Mouse (Mus musculus) common myeloid progenitor, adult 5-6 weeks (primary cell): Measurements from ENCODE around the gene Cdyl. TPM values are rescaled to one million over a fixed set of nuclear protein-coding genes. Genes with fewer than 3 reads are reported as not detected.

Source experiments
- ATAC-seq: replicated peaks from 2 replicates; pipeline ENCODE4 v1.8.0; 2016; ENCODE audit warnings: low read depth, mild to moderate bottlenecking, moderate TSS enrichment, inconsistent platforms; ENCODE audit not compliant: poor library complexity, severe bottlenecking
- total RNA-seq: library from RNA; stranded (forward); fragments of 200-1000, 187-1606 nt; gene quantifications from 2 replicates; pipeline ENCODE4 v1.2.3, GENCODE M21; 2017

The Cdyl gene
- total RNA-seq, 1 experiment from 2014 or later, result 20.2 TPM

DNA sequence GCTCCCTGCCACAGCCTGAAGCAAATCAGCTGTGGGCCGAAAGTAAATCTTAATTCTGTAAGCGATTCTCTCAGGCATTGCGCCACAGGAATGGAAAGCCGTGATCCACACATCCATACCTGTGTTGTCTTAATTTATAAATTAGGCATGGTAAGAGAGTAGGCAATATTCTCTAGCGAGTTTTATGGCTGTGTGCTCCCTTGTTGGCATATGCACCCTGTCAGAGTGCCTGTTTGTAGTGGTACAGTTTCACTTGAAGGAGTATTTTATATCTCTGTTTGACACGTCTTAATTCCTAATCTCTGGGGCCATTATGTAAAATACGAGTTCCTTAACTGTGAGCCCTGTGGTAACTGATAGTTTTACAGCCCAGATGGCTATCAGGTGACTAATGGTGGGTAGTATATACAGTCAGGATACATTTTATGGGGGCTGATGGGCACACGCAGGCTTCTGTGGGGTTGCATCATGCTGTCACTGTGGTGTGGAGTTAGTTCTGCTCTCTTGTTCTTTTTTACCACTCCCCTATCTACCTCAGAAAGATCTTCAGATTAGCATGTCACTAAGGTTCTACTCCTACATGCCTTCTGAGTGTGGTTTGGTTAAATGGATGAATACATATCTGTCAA is 96.1 kb downstream of the Cdyl start:
- peak; percentile 53 for ATAC-seq

GRCm38 (mm10) chr13:35756393-35757338 is 97.0 kb downstream of the Cdyl start:
- ATAC-seq, result peak; percentile 21; the same call in 1 of the 2 replicates

- no peak for ATAC-seq
These were observed 100.7 kb downstream of the Cdyl start for GRCm38 (mm10) chr13:35760372-35760771.

GRCm38 (mm10) chr13:35764559-35764958 is 104.9 kb downstream of the Cdyl start:
- no peak for ATAC-seq

- no peak for ATAC-seq
These were observed 106.2 kb downstream of the Cdyl start for GRCm38 (mm10) chr13:35765817-35766216.

- ATAC-seq, result no peak
These were observed 110.0 kb downstream of the Cdyl start for GRCm38 (mm10) chr13:35769673-35770072.

DNA sequence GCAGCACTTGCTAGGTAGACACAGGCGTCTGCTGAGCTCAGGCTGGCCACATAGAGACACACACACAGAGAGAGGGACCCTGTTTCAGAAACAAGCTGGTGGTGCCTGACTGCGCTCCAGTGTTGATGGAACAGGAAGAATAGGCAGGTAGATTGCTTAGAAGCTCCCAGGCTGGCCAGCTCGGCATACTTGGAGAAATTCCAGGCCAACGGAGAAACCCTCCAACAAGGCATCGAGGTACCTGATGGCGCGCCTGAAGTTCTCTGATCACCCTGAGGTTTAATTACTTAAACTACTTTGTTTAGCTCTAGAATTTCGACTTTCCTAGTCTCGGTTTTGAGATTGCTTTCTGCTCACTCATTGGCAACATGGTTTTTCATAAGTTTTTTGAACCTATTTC is 110.8 kb downstream of the Cdyl start:
- ATAC-seq, result no peak

DNA sequence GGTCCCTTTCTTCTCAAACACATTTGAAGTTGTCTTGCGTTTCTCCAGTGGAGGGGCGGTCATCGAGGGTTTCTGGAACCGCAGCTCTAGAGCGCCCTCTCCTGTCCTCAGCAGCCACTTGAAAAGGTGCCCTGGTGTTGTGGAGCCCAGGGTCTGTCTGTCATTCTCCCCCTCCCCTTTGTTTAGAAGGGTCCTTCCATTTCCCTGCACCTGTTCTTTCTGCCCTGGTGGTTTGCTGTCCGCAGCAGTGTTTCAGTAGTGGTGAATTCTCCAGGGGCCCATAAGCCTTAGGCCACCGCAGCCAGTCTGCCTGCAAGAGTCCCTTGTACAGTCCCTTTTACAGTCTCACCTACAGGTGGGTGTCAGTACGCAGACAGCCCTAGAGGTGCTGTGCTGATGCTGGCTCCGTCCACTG is 112.3 kb downstream of the Cdyl start:
- peak; percentile 56; the same call in 1 of the 2 replicates for ATAC-seq

GRCm38 (mm10) chr13:35773763-35774162 is 114.1 kb downstream of the Cdyl start:
- ATAC-seq, result 0 out of 2 replicates have a peak, but pooled peaks have one; percentile 45

- no peak for ATAC-seq
These were observed 116.5 kb downstream of the Cdyl start for GRCm38 (mm10) chr13:35776123-35776522.

GRCm38 (mm10) chr13:35780714-35781113 is 121.1 kb downstream of the Cdyl start:
- no peak for ATAC-seq

- ATAC-seq, result no peak
These were observed 122.1 kb downstream of the Cdyl start for GRCm38 (mm10) chr13:35781755-35782154.

GRCm38 (mm10) chr13:35782949-35783348 is 123.3 kb downstream of the Cdyl start:
- ATAC-seq, result peak; percentile 84

DNA sequence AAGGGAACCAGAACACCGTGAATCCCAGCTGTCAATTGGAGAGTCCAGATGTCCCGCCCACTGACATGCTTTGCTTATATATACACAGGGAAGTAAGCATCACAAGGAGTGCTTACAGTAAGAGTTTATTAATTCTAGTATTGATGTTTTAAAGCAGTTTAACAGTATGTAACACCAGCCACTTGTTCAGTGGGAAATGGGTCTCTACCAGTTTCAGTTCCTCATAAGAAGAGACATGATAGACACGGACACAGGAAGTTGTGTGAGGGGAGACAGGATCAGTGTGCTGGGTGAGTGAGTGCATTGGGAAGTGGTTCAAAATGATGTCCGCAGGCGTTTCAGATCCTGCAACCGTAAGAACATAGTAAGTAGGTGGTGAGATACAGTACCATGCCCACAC is 123.9 kb downstream of the Cdyl start:
- peak; percentile 81 for ATAC-seq

GRCm38 (mm10) chr13:35784281-35784680 is 124.6 kb downstream of the Cdyl start:
- ATAC-seq, result no peak

GRCm38 (mm10) chr13:35785330-35785939 is 125.8 kb downstream of the Cdyl start:
- ATAC-seq, result no peak

- no peak for ATAC-seq
These were observed 127.2 kb downstream of the Cdyl start for GRCm38 (mm10) chr13:35786726-35787399.

GRCm38 (mm10) chr13:35789577-35789976 is 129.9 kb downstream of the Cdyl start:
- no peak for ATAC-seq

DNA sequence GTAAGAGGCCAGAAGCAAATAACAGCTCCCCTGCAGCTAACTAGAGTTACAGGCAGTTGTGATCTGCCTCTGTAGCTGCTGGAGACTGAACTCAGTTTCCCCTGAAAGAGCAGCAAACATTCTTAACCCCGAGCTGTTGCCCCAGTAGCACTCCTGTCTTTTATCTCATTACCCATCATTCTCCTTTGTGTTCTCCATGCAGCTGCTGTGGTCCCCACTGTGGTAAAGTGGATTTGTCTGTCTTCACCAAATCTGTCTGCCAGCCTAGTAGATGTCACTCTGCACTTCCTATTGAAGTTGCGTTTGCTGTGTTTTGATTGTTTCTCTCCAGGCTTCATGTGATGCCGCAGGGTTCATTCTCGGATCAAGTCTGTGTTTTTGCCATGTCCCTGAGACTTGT is 130.8 kb downstream of the Cdyl start:
- ATAC-seq, result no peak

GRCm38 (mm10) chr13:35794309-35794708 is 134.7 kb downstream of the Cdyl start:
- no peak for ATAC-seq
